Mouse (Mus musculus): ENCODE results near the gene Mcpt8. TPM values are rescaled to one million over a fixed set of nuclear protein-coding genes. Genes with fewer than 3 reads are reported as not detected.
"Not testable (repeated sequence)": the region's sequence is repeated elsewhere in the genome, so short reads cannot be mapped to it uniquely, and the experiment has no call there.

Gene Mcpt8
- polyA plus RNA-seq (2015; fragmentation: Nextera tagmentation; extraction: Ambion mirVana), result 2.1 and 2.3 TPM in 2 replicates

- no peak within 1 kb of the TSS for H3K4me3 ChIP-seq
- H3K27me3 ChIP-seq, result no peaks in the 10 kb centered on the region
- no peaks in the 10 kb centered on the region for H3K4me1 ChIP-seq
- H3K36me3 ChIP-seq, result no peaks in the 10 kb centered on the region
- WGBS, result 88% methylated on average over 2 of the region's 2 CpGs
- no peak within 1 kb of the TSS for H3K4me2 ChIP-seq
- ATAC-seq (ENCODE audit: insufficient number of reproducible peaks, low FRiP score, low TSS enrichment, low read depth), result no peak
- H3K27ac ChIP-seq, result no peak within 1 kb of the TSS
- H3K9me3 ChIP-seq, result no peaks in the 10 kb centered on the region
- no peak within 1 kb of the TSS for H3K9ac ChIP-seq
Observed at GRCm38 (mm10) chr14:56085167-56085566, at the start of gene Mcpt8. TSS of gene Mcpt8 (minus strand) at chr14:56085273.

- not testable (repeated sequence) for ATAC-seq (ENCODE audit: insufficient number of reproducible peaks, low FRiP score, low TSS enrichment, low read depth); H3K4me1 ChIP-seq; H3K36me3 ChIP-seq; H3K9me3 ChIP-seq; H3K27me3 ChIP-seq; H3K27ac ChIP-seq; H3K9ac ChIP-seq; H3K4me2 ChIP-seq; H3K4me3 ChIP-seq
- WGBS, result 67% methylated on average over 1 of the region's 1 CpGs
Observed at GRCm38 (mm10) chr14:56133675-56134074, 48.6 kb upstream of the Mcpt8 start.

GRCm38 (mm10) chr14:56132508-56132907 lies 47.4 kb upstream of the Mcpt8 start, which contains the start of gene Gzmd:
TSS of gene Gzmd (minus strand) at chr14:56132608.
- 82% methylated on average over 2 of the region's 2 CpGs for WGBS
- ATAC-seq (ENCODE audit: insufficient number of reproducible peaks, low FRiP score, low TSS enrichment, low read depth); H3K4me1 ChIP-seq; H3K9ac ChIP-seq; H3K36me3 ChIP-seq; H3K27me3 ChIP-seq; H3K4me2 ChIP-seq; H3K27ac ChIP-seq; H3K4me3 ChIP-seq; H3K9me3 ChIP-seq: not testable (repeated sequence)

GRCm38 (mm10) chr14:56128341-56128740 lies 43.3 kb upstream of the Mcpt8 start:
- Histone ChIP-seq H3K9ac (no peak overlapping the region), H3K27ac (no peak overlapping the region), H3K4me1 (no peaks in the 10 kb centered on the region), H3K27me3 (no peaks in the 10 kb centered on the region), H3K4me2 (no peak overlapping the region), H3K4me3 (no peak overlapping the region), H3K9me3 (no peaks in the 10 kb centered on the region), H3K36me3 (no peaks in the 10 kb centered on the region)
- no peak for ATAC-seq (ENCODE audit: insufficient number of reproducible peaks, low FRiP score, low TSS enrichment, low read depth)
- 46% methylated on average over 3 of the region's 3 CpGs for WGBS

GRCm38 (mm10) chr14:56123516-56123915 lies 38.4 kb upstream of the Mcpt8 start:
- Histone ChIP-seq H3K9ac (no peak overlapping the region), H3K4me2 (no peak overlapping the region), H3K9me3 (no peaks in the 10 kb centered on the region), H3K4me1 (no peaks in the 10 kb centered on the region), H3K27me3 (no peaks in the 10 kb centered on the region), H3K27ac (no peak overlapping the region), H3K36me3 (no peaks in the 10 kb centered on the region), H3K4me3 (no peak overlapping the region)
- 82% methylated on average over 3 of the region's 3 CpGs for WGBS
- no peak for ATAC-seq (ENCODE audit: insufficient number of reproducible peaks, low FRiP score, low TSS enrichment, low read depth)

GRCm38 (mm10) chr14:56120525-56120924 lies 35.5 kb upstream of the Mcpt8 start, which contains the start of gene Gzme:
TSS of gene Gzme (minus strand) at chr14:56120625.
- Histone ChIP-seq H3K4me2 (no peak within 1 kb of the TSS), H3K4me1 (no peaks in the 10 kb centered on the region), H3K36me3 (no peaks in the 10 kb centered on the region), H3K27ac (no peak within 1 kb of the TSS), H3K9me3 (no peaks in the 10 kb centered on the region), H3K4me3 (no peak within 1 kb of the TSS), H3K9ac (no peak within 1 kb of the TSS), H3K27me3 (no peaks in the 10 kb centered on the region)
- no peak for ATAC-seq (ENCODE audit: insufficient number of reproducible peaks, low FRiP score, low TSS enrichment, low read depth)

- H3K4me1 ChIP-seq; H3K36me3 ChIP-seq; H3K4me2 ChIP-seq; H3K27ac ChIP-seq; H3K9me3 ChIP-seq; H3K27me3 ChIP-seq; ATAC-seq (ENCODE audit: insufficient number of reproducible peaks, low FRiP score, low TSS enrichment, low read depth); H3K4me3 ChIP-seq; H3K9ac ChIP-seq: not testable (repeated sequence)
- 92% methylated on average over 33 of the region's 33 CpGs for WGBS
Observed at GRCm38 (mm10) chr14:56115531-56116310, 30.6 kb upstream of the Mcpt8 start.

- Histone ChIP-seq H3K4me3 (no peak overlapping the region), H3K36me3 (no peaks in the 10 kb centered on the region), H3K4me1 (no peaks in the 10 kb centered on the region), H3K27me3 (no peaks in the 10 kb centered on the region), H3K9ac (no peak overlapping the region), H3K9me3 (no peaks in the 10 kb centered on the region), H3K27ac (no peak overlapping the region), H3K4me2 (no peak overlapping the region)
- no peak for ATAC-seq (ENCODE audit: insufficient number of reproducible peaks, low FRiP score, low TSS enrichment, low read depth)
- WGBS, result 73% methylated on average over 13 of the region's 13 CpGs
Observed at GRCm38 (mm10) chr14:56105447-56106180, 20.5 kb upstream of the Mcpt8 start.

GRCm38 (mm10) chr14:56105016-56105415 lies 19.9 kb upstream of the Mcpt8 start:
- Histone ChIP-seq H3K4me3 (no peak overlapping the region), H3K27me3 (no peaks in the 10 kb centered on the region), H3K36me3 (no peaks in the 10 kb centered on the region), H3K4me1 (no peaks in the 10 kb centered on the region), H3K4me2 (no peak overlapping the region), H3K9ac (no peak overlapping the region), H3K27ac (no peak overlapping the region), H3K9me3 (no peaks in the 10 kb centered on the region)
- 83% methylated on average over 5 of the region's 5 CpGs for WGBS
- ATAC-seq (ENCODE audit: insufficient number of reproducible peaks, low FRiP score, low TSS enrichment, low read depth), result no peak

- Histone ChIP-seq H3K4me3 (no peak overlapping the region), H3K36me3 (no peaks in the 10 kb centered on the region), H3K4me1 (no peaks in the 10 kb centered on the region), H3K4me2 (no peak overlapping the region), H3K9me3 (no peaks in the 10 kb centered on the region), H3K9ac (no peak overlapping the region), H3K27ac (no peak overlapping the region), H3K27me3 (no peaks in the 10 kb centered on the region)
- WGBS, result 75% methylated on average over 3 of the region's 3 CpGs
- ATAC-seq (ENCODE audit: insufficient number of reproducible peaks, low FRiP score, low TSS enrichment, low read depth), result no peak
Observed at GRCm38 (mm10) chr14:56103452-56103851, 18.4 kb upstream of the Mcpt8 start.

GRCm38 (mm10) chr14:56102386-56102785 lies 17.3 kb upstream of the Mcpt8 start, which contains the start of gene Ctsg:
TSS of gene Ctsg (minus strand) at chr14:56102574.
- no peaks in the 10 kb centered on the region for H3K9me3 ChIP-seq
- no peaks in the 10 kb centered on the region for H3K27me3 ChIP-seq
- H3K4me1 ChIP-seq, result no peaks in the 10 kb centered on the region
- ATAC-seq (ENCODE audit: insufficient number of reproducible peaks, low FRiP score, low TSS enrichment, low read depth), result no peak
- H3K27ac ChIP-seq, result no peak within 1 kb of the TSS
- WGBS, result 71% methylated on average over 10 of the region's 10 CpGs
- H3K4me3 ChIP-seq, result no peak within 1 kb of the TSS
- no peak within 1 kb of the TSS for H3K4me2 ChIP-seq
- no peaks in the 10 kb centered on the region for H3K36me3 ChIP-seq
- H3K9ac ChIP-seq, result no peak within 1 kb of the TSS

- WGBS, result 81% methylated on average over 4 of the region's 4 CpGs
- Histone ChIP-seq H3K27ac (no peak overlapping the region), H3K36me3 (no peaks in the 10 kb centered on the region), H3K9me3 (no peaks in the 10 kb centered on the region), H3K4me3 (no peak overlapping the region), H3K27me3 (no peaks in the 10 kb centered on the region), H3K9ac (no peak overlapping the region), H3K4me2 (no peak overlapping the region), H3K4me1 (no peaks in the 10 kb centered on the region)
- ATAC-seq (ENCODE audit: insufficient number of reproducible peaks, low FRiP score, low TSS enrichment, low read depth), result no peak
Observed at GRCm38 (mm10) chr14:56098940-56099339, 13.9 kb upstream of the Mcpt8 start.

Measured in limb, embryonic 15.5 days (tissue).